Mouse (Mus musculus): ENCODE data around the gene Tas2r126. TPM values are rescaled to one million over a fixed set of nuclear protein-coding genes. Genes with fewer than 3 reads are reported as not detected.

The Tas2r126 gene
- total RNA-seq, 1 experiment: not detected

- no peaks in the 10 kb centered on the region for H3K9me3 ChIP-seq (ENCODE audit: control insufficient read depth, insufficient read depth, low read depth, low read length)
- H3K27ac ChIP-seq (ENCODE audit: insufficient read depth, low read depth, low read length, poor library complexity, severe bottlenecking): no peak overlapping the region
- DNase-seq (ENCODE audit: low read depth, low spot score): no peak
- in situ Hi-C loops (cut with MboI; ENCODE audit: low sequenced_read_pairs in 2 of 2, unreplicated experiment in 2 of 2): no loop called here
- H3K36me3 ChIP-seq (ENCODE audit: control insufficient read depth, insufficient read depth, low read length, poor library complexity, severe bottlenecking): no peaks in the 10 kb centered on the region
- TF ChIP-seq CHD2 (IDR thresholded peaks at IDR 0.05; ENCODE audit: low read depth, low read length) (no peak), ZC3H11A (IDR thresholded peaks at IDR 0.05; ENCODE audit: borderline replicate concordance, low read depth, low read length) (no peak), MAFK (IDR thresholded peaks at IDR 0.05; ENCODE audit: insufficient read depth, low read depth, low read length) (no peak), ZNF384 (IDR thresholded peaks at IDR 0.05; ENCODE audit: low read depth, low read length) (no peak), HCFC1 (IDR thresholded peaks at IDR 0.05; ENCODE audit: borderline replicate concordance, insufficient read depth, low read length) (no peak)
- no peaks in the 10 kb centered on the region for H3K4me1 ChIP-seq (ENCODE audit: control insufficient read depth in 2 of 2, insufficient read depth in 2 of 2, low read length in 2 of 2, poor library complexity in 1 of 2)
- H3K9ac ChIP-seq (ENCODE audit: insufficient read depth, low read depth, low read length, poor library complexity, severe bottlenecking): no peak overlapping the region
- H3K4me3 ChIP-seq (ENCODE audit: insufficient read depth in 1 of 2, low read depth in 1 of 2, low read length in 2 of 2, poor library complexity in 1 of 2, severe bottlenecking in 1 of 2): no peak overlapping the region
Measured at GRCm38 (mm10) chr6:42435490-42435889, 1.2 kb downstream of the Tas2r126 start.

GRCm38 (mm10) chr6:42441395-42441794 is 7.1 kb downstream of the Tas2r126 start:
- in situ Hi-C loops (cut with MboI; ENCODE audit: low sequenced_read_pairs in 2 of 2, unreplicated experiment in 2 of 2): no loop called here
- Histone ChIP-seq H3K4me3 (ENCODE audit: insufficient read depth in 1 of 2, low read depth in 1 of 2, low read length in 2 of 2, poor library complexity in 1 of 2, severe bottlenecking in 1 of 2) (no peak overlapping the region), H3K4me1 (ENCODE audit: control insufficient read depth in 2 of 2, insufficient read depth in 2 of 2, low read length in 2 of 2, poor library complexity in 1 of 2) (no peaks in the 10 kb centered on the region), H3K27ac (ENCODE audit: insufficient read depth, low read depth, low read length, poor library complexity, severe bottlenecking) (no peak overlapping the region), H3K36me3 (ENCODE audit: control insufficient read depth, insufficient read depth, low read length, poor library complexity, severe bottlenecking) (no peaks in the 10 kb centered on the region), H3K9ac (ENCODE audit: insufficient read depth, low read depth, low read length, poor library complexity, severe bottlenecking) (no peak overlapping the region), H3K9me3 (ENCODE audit: control insufficient read depth, insufficient read depth, low read depth, low read length) (no peaks in the 10 kb centered on the region)
- DNase-seq (ENCODE audit: low read depth, low spot score): no peak
- no peak for TF ChIP-seq CHD2 (IDR thresholded peaks at IDR 0.05; ENCODE audit: low read depth, low read length)
- no peak for TF ChIP-seq ZC3H11A (IDR thresholded peaks at IDR 0.05; ENCODE audit: borderline replicate concordance, low read depth, low read length)
- TF ChIP-seq HCFC1 (IDR thresholded peaks at IDR 0.05; ENCODE audit: borderline replicate concordance, insufficient read depth, low read length): no peak

- no peak for DNase-seq (ENCODE audit: low read depth, low spot score)
Measured at GRCm38 (mm10) chr6:42444491-42444890, 10.2 kb downstream of the Tas2r126 start.

GRCm38 (mm10) chr6:42447381-42447780 is 13.0 kb downstream of the Tas2r126 start:
- TF ChIP-seq ZC3H11A (IDR thresholded peaks at IDR 0.05; ENCODE audit: borderline replicate concordance, low read depth, low read length): no peak
- no peak for TF ChIP-seq MAFK (IDR thresholded peaks at IDR 0.05; ENCODE audit: insufficient read depth, low read depth, low read length)
- TF ChIP-seq ZNF384 (IDR thresholded peaks at IDR 0.05; ENCODE audit: low read depth, low read length): no peak
- TF ChIP-seq HCFC1 (IDR thresholded peaks at IDR 0.05; ENCODE audit: borderline replicate concordance, insufficient read depth, low read length): no peak
- TF ChIP-seq CHD2 (IDR thresholded peaks at IDR 0.05; ENCODE audit: low read depth, low read length): no peak
- Histone ChIP-seq H3K9me3 (ENCODE audit: control insufficient read depth, insufficient read depth, low read depth, low read length) (no peaks in the 10 kb centered on the region), H3K27ac (ENCODE audit: insufficient read depth, low read depth, low read length, poor library complexity, severe bottlenecking) (no peak overlapping the region), H3K9ac (ENCODE audit: insufficient read depth, low read depth, low read length, poor library complexity, severe bottlenecking) (no peak overlapping the region), H3K36me3 (ENCODE audit: control insufficient read depth, insufficient read depth, low read length, poor library complexity, severe bottlenecking) (no peaks in the 10 kb centered on the region), H3K4me3 (ENCODE audit: insufficient read depth in 1 of 2, low read depth in 1 of 2, low read length in 2 of 2, poor library complexity in 1 of 2, severe bottlenecking in 1 of 2) (no peak overlapping the region), H3K4me1 (ENCODE audit: control insufficient read depth in 2 of 2, insufficient read depth in 2 of 2, low read length in 2 of 2, poor library complexity in 1 of 2) (no peaks in the 10 kb centered on the region)
- in situ Hi-C loops (cut with MboI; ENCODE audit: low sequenced_read_pairs in 2 of 2, unreplicated experiment in 2 of 2): no loop called here
- DNase-seq (ENCODE audit: low read depth, low spot score): no peak

More at GRCm38 (mm10) chr6:42444491-42444890, 10.2 kb downstream of the Tas2r126 start:
- H3K9ac ChIP-seq (ENCODE audit: insufficient read depth, low read depth, low read length, poor library complexity, severe bottlenecking): no peak overlapping the region
- H3K4me1 ChIP-seq (ENCODE audit: control insufficient read depth in 2 of 2, insufficient read depth in 2 of 2, low read length in 2 of 2, poor library complexity in 1 of 2): no peaks in the 10 kb centered on the region
- TF ChIP-seq CHD2 (IDR thresholded peaks at IDR 0.05; ENCODE audit: low read depth, low read length) (no peak), ZNF384 (IDR thresholded peaks at IDR 0.05; ENCODE audit: low read depth, low read length) (no peak), MAFK (IDR thresholded peaks at IDR 0.05; ENCODE audit: insufficient read depth, low read depth, low read length) (no peak), ZC3H11A (IDR thresholded peaks at IDR 0.05; ENCODE audit: borderline replicate concordance, low read depth, low read length) (no peak), HCFC1 (IDR thresholded peaks at IDR 0.05; ENCODE audit: borderline replicate concordance, insufficient read depth, low read length) (no peak)
- in situ Hi-C loops (cut with MboI; ENCODE audit: low sequenced_read_pairs in 2 of 2, unreplicated experiment in 2 of 2): no loop called here
- no peaks in the 10 kb centered on the region for H3K36me3 ChIP-seq (ENCODE audit: control insufficient read depth, insufficient read depth, low read length, poor library complexity, severe bottlenecking)
- no peak overlapping the region for H3K4me3 ChIP-seq (ENCODE audit: insufficient read depth in 1 of 2, low read depth in 1 of 2, low read length in 2 of 2, poor library complexity in 1 of 2, severe bottlenecking in 1 of 2)
- H3K27ac ChIP-seq (ENCODE audit: insufficient read depth, low read depth, low read length, poor library complexity, severe bottlenecking): no peak overlapping the region
- no peaks in the 10 kb centered on the region for H3K9me3 ChIP-seq (ENCODE audit: control insufficient read depth, insufficient read depth, low read depth, low read length)

GRCm38 (mm10) chr6:42465096-42465495 is 30.8 kb downstream of the Tas2r126 start, which contains the start of gene Olfr458:
Gene Olfr458 (minus strand): TSS chr6:42465196.
- in situ Hi-C loops (cut with MboI; ENCODE audit: low sequenced_read_pairs in 2 of 2, unreplicated experiment in 2 of 2): no loop called here
- H3K9ac ChIP-seq (ENCODE audit: insufficient read depth, low read depth, low read length, poor library complexity, severe bottlenecking): no peak within 1 kb of the TSS
- TF ChIP-seq ZNF384 (IDR thresholded peaks at IDR 0.05; ENCODE audit: low read depth, low read length): no peak
- TF ChIP-seq ZC3H11A (IDR thresholded peaks at IDR 0.05; ENCODE audit: borderline replicate concordance, low read depth, low read length): no peak
- no peak for TF ChIP-seq HCFC1 (IDR thresholded peaks at IDR 0.05; ENCODE audit: borderline replicate concordance, insufficient read depth, low read length)
- no peak for TF ChIP-seq MAFK (IDR thresholded peaks at IDR 0.05; ENCODE audit: insufficient read depth, low read depth, low read length)
- no peaks in the 10 kb centered on the region for H3K36me3 ChIP-seq (ENCODE audit: control insufficient read depth, insufficient read depth, low read length, poor library complexity, severe bottlenecking)
- H3K9me3 ChIP-seq (ENCODE audit: control insufficient read depth, insufficient read depth, low read depth, low read length): no peaks in the 10 kb centered on the region
- no peaks in the 10 kb centered on the region for H3K4me1 ChIP-seq (ENCODE audit: control insufficient read depth in 2 of 2, insufficient read depth in 2 of 2, low read length in 2 of 2, poor library complexity in 1 of 2)
- H3K27ac ChIP-seq (ENCODE audit: insufficient read depth, low read depth, low read length, poor library complexity, severe bottlenecking): no peak within 1 kb of the TSS
- no peak for DNase-seq (ENCODE audit: low read depth, low spot score)
- H3K4me3 ChIP-seq (ENCODE audit: insufficient read depth in 1 of 2, low read depth in 1 of 2, low read length in 2 of 2, poor library complexity in 1 of 2, severe bottlenecking in 1 of 2): no peak within 1 kb of the TSS

Measured in ES-E14 (cell line).